Mouse (Mus musculus): Measurements from ENCODE around the gene Gm49486. TPM values are rescaled to one million over a fixed set of nuclear protein-coding genes. Genes with fewer than 3 reads are reported as not detected.
A peak's percentile ranks its signal among the peaks of the same experiment; 100 is the strongest.

Gene Gm49486
- polyA plus RNA-seq (2014; fragmentation: Nextera tagmentation; extraction: Ambion mirVana) = 1.3 and 1.5 TPM in 2 replicates

GRCm38 (mm10) chr15:79229058-79229821, at the start of gene Gm49486, which contains the start of gene Pick1:
Gene Gm49486 (plus strand): TSS chr15:79229391.
Gene Pick1 (plus strand): TSS chr15:79229173.
- no peaks in the 10 kb centered on the region for H3K27me3 ChIP-seq (ENCODE audit: control insufficient read depth, insufficient read depth, low read length)
- 0 out of 2 replicates have a peak, but pooled peaks cover 7% of the 10 kb centered on the region for H3K36me3 ChIP-seq (ENCODE audit: control insufficient read depth, insufficient read depth, low read length)
- no peaks in the 10 kb centered on the region for H3K9me3 ChIP-seq (ENCODE audit: control insufficient read depth, low read length)
- H3K27ac ChIP-seq (ENCODE audit: low read depth, low read length) = peak within 1 kb of the TSS; percentile 92
- H3K9ac ChIP-seq (replicated peaks; ENCODE audit: low read depth, low read length) = peak within 1 kb of the TSS; percentile 78
- under 1% methylated on average over 46 of the region's 51 CpGs for WGBS
- peak within 1 kb of the TSS; percentile 59 for H3K4me2 ChIP-seq (ENCODE audit: low read depth, low read length)
- ATAC-seq (ENCODE audit: low read depth) = peak; percentile 91
- H3K4me3 ChIP-seq (ENCODE audit: low read depth, low read length) = peak within 1 kb of the TSS; percentile 63
- H3K4me1 ChIP-seq (ENCODE audit: control insufficient read depth, insufficient read depth, low read length) = peaks cover 14% of the 10 kb centered on the region

DNA sequence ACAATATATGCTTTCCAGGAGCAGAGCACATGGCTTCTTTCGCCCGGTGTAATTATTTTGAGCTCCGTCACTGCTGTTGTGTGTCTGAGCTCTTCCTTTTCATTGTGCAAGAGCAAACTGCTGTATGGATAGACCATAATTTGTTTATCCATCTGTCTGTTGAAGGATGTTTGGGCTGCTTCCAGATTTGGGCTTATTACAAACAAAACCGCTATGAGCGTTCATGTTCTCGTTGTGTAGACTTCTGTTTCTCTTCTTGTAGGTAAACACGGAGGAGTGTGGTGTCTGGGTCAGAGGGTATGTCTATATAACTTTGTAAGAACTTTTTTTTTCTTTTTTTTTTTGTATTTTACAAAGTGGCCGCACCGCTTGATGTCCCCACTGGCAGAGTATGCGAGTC, 44.0 kb upstream of the Gm49486 start:
- no peak for ATAC-seq (ENCODE audit: low read depth)
- Histone ChIP-seq H3K4me3 (ENCODE audit: low read depth, low read length) (no peak overlapping the region), H3K4me2 (ENCODE audit: low read depth, low read length) (no peak overlapping the region), H3K27ac (ENCODE audit: low read depth, low read length) (no peak overlapping the region), H3K9me3 (ENCODE audit: control insufficient read depth, low read length) (no peaks in the 10 kb centered on the region), H3K9ac (replicated peaks; ENCODE audit: low read depth, low read length) (no peak overlapping the region), H3K4me1 (ENCODE audit: control insufficient read depth, insufficient read depth, low read length) (no peaks in the 10 kb centered on the region), H3K36me3 (ENCODE audit: control insufficient read depth, insufficient read depth, low read length) (no peaks in the 10 kb centered on the region), H3K27me3 (ENCODE audit: control insufficient read depth, insufficient read depth, low read length) (no peaks in the 10 kb centered on the region)
- WGBS = 83% methylated on average over 10 of the region's 10 CpGs

DNA sequence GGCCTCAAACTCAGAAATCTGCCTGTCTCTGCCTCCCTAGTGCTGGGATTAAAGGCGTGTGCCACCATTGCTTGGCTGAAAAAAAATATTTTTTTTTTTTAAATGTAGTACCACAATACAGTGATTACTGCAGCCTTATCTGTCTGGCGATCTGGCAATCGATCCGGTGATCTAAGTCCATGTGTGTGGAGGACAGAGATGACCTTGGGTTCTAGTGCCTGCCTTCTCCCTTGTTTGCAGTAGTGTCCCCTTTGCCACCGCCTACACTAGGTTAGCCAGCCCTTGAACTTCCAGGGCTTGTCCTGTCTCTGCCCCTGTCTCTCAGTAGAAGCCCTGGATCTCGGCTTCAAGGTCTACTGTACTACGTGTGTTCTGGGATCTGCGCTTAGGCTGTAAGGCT, 41.4 kb upstream of the Gm49486 start:
- Histone ChIP-seq H3K9ac (replicated peaks; ENCODE audit: low read depth, low read length) (no peak overlapping the region), H3K27me3 (ENCODE audit: control insufficient read depth, insufficient read depth, low read length) (no peaks in the 10 kb centered on the region), H3K4me1 (ENCODE audit: control insufficient read depth, insufficient read depth, low read length) (no peaks in the 10 kb centered on the region), H3K4me2 (ENCODE audit: low read depth, low read length) (no peak overlapping the region), H3K9me3 (ENCODE audit: control insufficient read depth, low read length) (no peaks in the 10 kb centered on the region), H3K27ac (ENCODE audit: low read depth, low read length) (no peak overlapping the region), H3K4me3 (ENCODE audit: low read depth, low read length) (no peak overlapping the region), H3K36me3 (ENCODE audit: control insufficient read depth, insufficient read depth, low read length) (no peaks in the 10 kb centered on the region)
- 94% methylated on average over 8 of the region's 8 CpGs for WGBS
- ATAC-seq (ENCODE audit: low read depth) = no peak

DNA sequence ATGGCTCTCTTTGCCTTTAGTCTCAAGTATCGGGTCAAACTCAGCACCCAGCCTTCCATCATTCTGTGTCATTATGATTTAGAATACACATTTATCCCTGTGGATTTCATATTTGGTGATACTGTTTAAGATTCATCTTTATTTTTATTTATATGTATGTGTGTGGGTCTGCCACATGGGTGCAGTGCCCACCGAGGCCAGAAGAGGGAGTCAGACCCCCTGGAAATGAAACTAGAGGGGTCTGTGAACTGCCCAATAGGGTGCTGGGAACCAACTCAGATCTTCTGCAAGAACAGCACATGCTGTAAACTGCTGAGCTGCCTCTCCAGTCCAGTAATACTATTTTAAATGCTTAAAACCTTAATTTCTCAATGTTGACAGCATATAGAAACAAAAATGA, 37.8 kb upstream of the Gm49486 start:
- no peaks in the 10 kb centered on the region for H3K9me3 ChIP-seq (ENCODE audit: control insufficient read depth, low read length)
- H3K9ac ChIP-seq (replicated peaks; ENCODE audit: low read depth, low read length) = no peak overlapping the region
- H3K4me3 ChIP-seq (ENCODE audit: low read depth, low read length) = no peak overlapping the region
- no peaks in the 10 kb centered on the region for H3K36me3 ChIP-seq (ENCODE audit: control insufficient read depth, insufficient read depth, low read length)
- no peaks in the 10 kb centered on the region; the same call in 1 of the 2 replicates for H3K4me1 ChIP-seq (ENCODE audit: control insufficient read depth, insufficient read depth, low read length)
- H3K4me2 ChIP-seq (ENCODE audit: low read depth, low read length) = no peak overlapping the region
- 96% methylated on average over 2 of the region's 2 CpGs for whole genome bisulfite sequencing
- H3K27ac ChIP-seq (ENCODE audit: low read depth, low read length) = no peak overlapping the region
- no peak for ATAC-seq (ENCODE audit: low read depth)
- no peaks in the 10 kb centered on the region for H3K27me3 ChIP-seq (ENCODE audit: control insufficient read depth, insufficient read depth, low read length)

GRCm38 (mm10) chr15:79192450-79192849, 36.7 kb upstream of the Gm49486 start:
- no peak overlapping the region for H3K4me2 ChIP-seq (ENCODE audit: low read depth, low read length)
- ATAC-seq (ENCODE audit: low read depth) = peak; percentile 12; the same call in 1 of the 2 replicates
- H3K4me3 ChIP-seq (ENCODE audit: low read depth, low read length) = no peak overlapping the region
- H3K27ac ChIP-seq (ENCODE audit: low read depth, low read length) = peak overlapping the region; percentile 90
- H3K9me3 ChIP-seq (ENCODE audit: control insufficient read depth, low read length) = no peaks in the 10 kb centered on the region
- WGBS = 72% methylated on average over 6 of the region's 6 CpGs
- H3K9ac ChIP-seq (replicated peaks; ENCODE audit: low read depth, low read length) = no peak overlapping the region
- no peaks in the 10 kb centered on the region; the same call in 1 of the 2 replicates for H3K4me1 ChIP-seq (ENCODE audit: control insufficient read depth, insufficient read depth, low read length)
- no peaks in the 10 kb centered on the region for H3K27me3 ChIP-seq (ENCODE audit: control insufficient read depth, insufficient read depth, low read length)
- no peaks in the 10 kb centered on the region for H3K36me3 ChIP-seq (ENCODE audit: control insufficient read depth, insufficient read depth, low read length)

DNA sequence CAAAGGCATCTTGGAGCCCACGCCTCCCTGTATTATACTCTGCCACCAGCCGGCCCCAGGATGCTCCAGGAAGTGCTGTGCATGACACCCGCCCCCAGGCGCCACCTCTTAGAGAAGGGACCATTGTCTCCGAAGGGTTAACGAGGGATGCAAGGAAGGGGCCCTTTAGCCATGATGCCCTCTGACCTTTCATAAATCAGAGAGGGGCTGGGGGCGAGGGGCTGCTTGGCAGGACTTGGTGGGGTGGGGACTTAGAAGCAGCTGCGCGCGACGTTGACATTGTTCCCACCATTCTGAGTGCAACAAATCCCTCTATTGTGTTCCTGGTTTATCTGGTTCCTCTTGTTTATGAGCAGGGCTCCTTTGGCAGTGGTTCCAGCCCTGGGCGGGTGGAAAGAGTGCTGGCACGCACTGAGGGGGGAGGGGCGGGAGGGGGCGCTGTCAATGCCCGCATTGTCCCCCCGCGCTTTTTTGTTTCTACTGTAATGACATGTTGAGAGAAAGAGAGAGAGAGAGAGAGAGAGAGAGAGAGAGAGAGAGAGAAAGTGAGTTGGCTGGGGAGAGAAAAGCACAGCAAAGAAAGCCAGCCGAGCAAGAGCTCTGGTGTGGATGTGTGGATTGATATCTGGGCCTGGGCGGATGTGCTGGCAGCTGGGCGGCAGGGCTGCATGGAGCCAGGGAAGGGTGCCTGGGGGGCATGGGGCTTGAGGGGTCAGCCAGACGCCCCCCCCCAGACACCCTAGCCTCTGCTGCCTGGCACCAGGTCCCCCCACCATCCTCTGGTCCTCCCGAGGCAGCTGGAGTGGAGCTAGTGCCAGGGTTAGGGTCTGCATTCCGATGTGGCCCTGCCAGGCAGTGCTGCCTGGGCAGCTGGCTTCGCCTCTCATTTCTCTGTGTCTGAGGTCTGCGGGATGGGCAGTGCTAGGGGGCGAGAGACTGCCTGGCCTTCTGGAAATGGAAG, 36.0 kb upstream of the Gm49486 start:
- WGBS = 11% methylated on average over 27 of the region's 27 CpGs
- ATAC-seq (ENCODE audit: low read depth) = peak; percentile 84
- Histone ChIP-seq H3K9ac (replicated peaks; ENCODE audit: low read depth, low read length) (peak overlapping the region; percentile 32; the same call in 1 of the 2 replicates), H3K27me3 (ENCODE audit: control insufficient read depth, insufficient read depth, low read length) (no peaks in the 10 kb centered on the region), H3K4me3 (ENCODE audit: low read depth, low read length) (no peak overlapping the region), H3K9me3 (ENCODE audit: control insufficient read depth, low read length) (no peaks in the 10 kb centered on the region), H3K36me3 (ENCODE audit: control insufficient read depth, insufficient read depth, low read length) (no peaks in the 10 kb centered on the region), H3K4me2 (ENCODE audit: low read depth, low read length) (peak overlapping the region; percentile 31; the same call in 1 of the 2 replicates), H3K4me1 (ENCODE audit: control insufficient read depth, insufficient read depth, low read length) (no peaks in the 10 kb centered on the region; the same call in 1 of the 2 replicates), H3K27ac (ENCODE audit: low read depth, low read length) (peak overlapping the region; percentile 90)

GRCm38 (mm10) chr15:79194048-79194447, 35.1 kb upstream of the Gm49486 start:
- no peak for ATAC-seq (ENCODE audit: low read depth)

GRCm38 (mm10) chr15:79194946-79195345, 34.2 kb upstream of the Gm49486 start:
- Histone ChIP-seq H3K9me3 (ENCODE audit: control insufficient read depth, low read length) (no peaks in the 10 kb centered on the region), H3K9ac (replicated peaks; ENCODE audit: low read depth, low read length) (no peak overlapping the region), H3K36me3 (ENCODE audit: control insufficient read depth, insufficient read depth, low read length) (no peaks in the 10 kb centered on the region), H3K4me1 (ENCODE audit: control insufficient read depth, insufficient read depth, low read length) (no peaks in the 10 kb centered on the region; the same call in 1 of the 2 replicates), H3K27me3 (ENCODE audit: control insufficient read depth, insufficient read depth, low read length) (no peaks in the 10 kb centered on the region), H3K27ac (ENCODE audit: low read depth, low read length) (no peak overlapping the region), H3K4me3 (ENCODE audit: low read depth, low read length) (no peak overlapping the region), H3K4me2 (ENCODE audit: low read depth, low read length) (no peak overlapping the region)
- no peak for ATAC-seq (ENCODE audit: low read depth)
- WGBS = 74% methylated on average over 2 of the region's 2 CpGs

More at GRCm38 (mm10) chr15:79194048-79194447, 35.1 kb upstream of the Gm49486 start:
- no peak overlapping the region for H3K4me2 ChIP-seq (ENCODE audit: low read depth, low read length)
- no peaks in the 10 kb centered on the region for H3K36me3 ChIP-seq (ENCODE audit: control insufficient read depth, insufficient read depth, low read length)
- H3K9me3 ChIP-seq (ENCODE audit: control insufficient read depth, low read length) = no peaks in the 10 kb centered on the region
- no peaks in the 10 kb centered on the region for H3K27me3 ChIP-seq (ENCODE audit: control insufficient read depth, insufficient read depth, low read length)
- WGBS = 82% methylated on average over 9 of the region's 9 CpGs
- no peaks in the 10 kb centered on the region; the same call in 1 of the 2 replicates for H3K4me1 ChIP-seq (ENCODE audit: control insufficient read depth, insufficient read depth, low read length)
- H3K4me3 ChIP-seq (ENCODE audit: low read depth, low read length) = no peak overlapping the region
- no peak overlapping the region for H3K9ac ChIP-seq (replicated peaks; ENCODE audit: low read depth, low read length)
- peak overlapping the region; percentile 90 for H3K27ac ChIP-seq (ENCODE audit: low read depth, low read length)

Measured in neural tube, embryonic 14.5 days (tissue).